Mouse (Mus musculus): ENCODE measurements around the gene Prrg2.

DNA sequence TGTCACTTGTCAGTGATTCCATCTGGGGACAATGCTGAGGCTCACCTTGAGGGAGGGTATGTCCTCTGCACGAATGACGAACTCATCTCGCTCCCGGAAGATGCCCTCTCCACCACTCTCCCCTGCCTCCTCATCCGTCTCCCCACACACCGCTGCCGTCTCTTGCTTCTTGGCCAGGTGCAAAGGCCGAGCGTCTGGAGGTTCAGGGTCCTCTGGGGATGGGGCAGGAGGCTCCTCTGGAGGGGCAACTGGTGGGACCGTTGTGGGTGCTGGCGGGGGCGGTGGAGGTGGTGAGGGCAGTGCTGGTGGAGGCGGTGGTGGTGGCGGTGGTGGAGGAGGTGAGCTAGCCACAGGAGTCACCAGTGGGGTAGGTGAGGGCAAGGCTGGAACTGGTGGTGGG is 19.2 kb downstream of the Prrg2 start:
- TF ChIP-seq POLR2A (IDR thresholded peaks at IDR 0.05; ENCODE audit: control insufficient read depth, extremely low read depth, insufficient read depth, low read length, poor library complexity) (no peak), CTCF (IDR thresholded peaks at IDR 0.05; ENCODE audit: borderline replicate concordance, control insufficient read depth, extremely low read depth, insufficient read depth, low read length, poor library complexity) (no peak)

Measured in thymus, adult 2 months (tissue).